Mouse (Mus musculus): ENCODE measurements around the gene Atad1. TPM values are rescaled to one million over a fixed set of nuclear protein-coding genes. Genes with fewer than 3 reads are reported as not detected.
A peak's percentile ranks its signal among the peaks of the same experiment; 100 is the strongest.

Atad1 gene
- polyA plus RNA-seq, 1 experiment from 2014 or later: 125 TPM

GRCm38 (mm10) chr19:32756900-32757725 lies 17.5 kb upstream of the Atad1 start, which contains the start of gene Pten:
TSS of gene Pten (plus strand) at chr19:32757497.
- WGBS: under 1% methylated on average over 75 of the region's 77 CpGs

GRCm38 (mm10) chr19:32756636-32756899 lies 17.0 kb upstream of the Atad1 start:
- H3K9me3 ChIP-seq: no peaks in the 10 kb centered on the region
- peak overlapping the region; percentile 99 for H3K27ac ChIP-seq
- peaks cover 33% of the 10 kb centered on the region for H3K4me1 ChIP-seq (replicated peaks)
- peak overlapping the region; percentile 95 for H3K4me2 ChIP-seq
- peak overlapping the region; percentile 90 for H3K9ac ChIP-seq
- no peaks in the 10 kb centered on the region for H3K36me3 ChIP-seq
- peaks cover 4% of the 10 kb centered on the region; the same call in 1 of the 2 replicates for H3K27me3 ChIP-seq
- ATAC-seq (ENCODE audit: low FRiP score): peak; percentile 71
- WGBS: under 1% methylated on average over 14 of the region's 14 CpGs
- H3K4me3 ChIP-seq: peak overlapping the region; percentile 95

More at GRCm38 (mm10) chr19:32756900-32757725, 17.5 kb upstream of the Atad1 start, which contains the start of gene Pten:
- peaks cover 4% of the 10 kb centered on the region; the same call in 1 of the 2 replicates for H3K27me3 ChIP-seq
- no peaks in the 10 kb centered on the region for H3K36me3 ChIP-seq
- peak within 1 kb of the TSS; percentile 99 for H3K27ac ChIP-seq
- peaks cover 35% of the 10 kb centered on the region for H3K4me1 ChIP-seq (replicated peaks)
- H3K9me3 ChIP-seq: no peaks in the 10 kb centered on the region
- ATAC-seq (ENCODE audit: low FRiP score): peak; percentile 93
- H3K4me2 ChIP-seq: peak within 1 kb of the TSS; percentile 95
- H3K4me3 ChIP-seq: peak within 1 kb of the TSS; percentile 95
- H3K9ac ChIP-seq: peak within 1 kb of the TSS; percentile 99

GRCm38 (mm10) chr19:32755792-32756635 lies 16.4 kb upstream of the Atad1 start:
- Histone ChIP-seq H3K36me3 (no peaks in the 10 kb centered on the region), H3K27ac (peak overlapping the region; percentile 99), H3K4me2 (peak overlapping the region; percentile 95), H3K9me3 (no peaks in the 10 kb centered on the region), H3K4me3 (peak overlapping the region; percentile 95), H3K4me1 (replicated peaks) (peaks cover 30% of the 10 kb centered on the region), H3K27me3 (peaks cover 4% of the 10 kb centered on the region; the same call in 1 of the 2 replicates), H3K9ac (peak overlapping the region; percentile 90)
- under 1% methylated on average over 53 of the region's 53 CpGs for WGBS
- peak; percentile 86 for ATAC-seq (ENCODE audit: low FRiP score)

GRCm38 (mm10) chr19:32755104-32755791 lies 15.7 kb upstream of the Atad1 start:
- no peak for ATAC-seq (ENCODE audit: low FRiP score)
- H3K27ac ChIP-seq: peak overlapping the region; percentile 99
- no peaks in the 10 kb centered on the region for H3K9me3 ChIP-seq
- H3K4me3 ChIP-seq: peak overlapping the region; percentile 95
- H3K4me1 ChIP-seq (replicated peaks): peaks cover 24% of the 10 kb centered on the region
- H3K27me3 ChIP-seq: peaks cover 4% of the 10 kb centered on the region; the same call in 1 of the 2 replicates
- peak overlapping the region; percentile 95 for H3K4me2 ChIP-seq
- no peaks in the 10 kb centered on the region for H3K36me3 ChIP-seq
- H3K9ac ChIP-seq: peak overlapping the region; percentile 90
- WGBS: 4% methylated on average over 12 of the region's 12 CpGs

GRCm38 (mm10) chr19:32754188-32755000 lies 14.8 kb upstream of the Atad1 start:
- Histone ChIP-seq H3K27ac (peak overlapping the region; percentile 35; the same call in 1 of the 2 replicates), H3K9ac (peak overlapping the region; percentile 90), H3K4me1 (replicated peaks) (peaks cover 17% of the 10 kb centered on the region), H3K36me3 (no peaks in the 10 kb centered on the region), H3K9me3 (no peaks in the 10 kb centered on the region), H3K4me3 (peak overlapping the region; percentile 95), H3K27me3 (peaks cover 4% of the 10 kb centered on the region; the same call in 1 of the 2 replicates), H3K4me2 (peak overlapping the region; percentile 95)
- 9% methylated on average over 15 of the region's 15 CpGs for WGBS
- no peak for ATAC-seq (ENCODE audit: low FRiP score)

- Histone ChIP-seq H3K4me2 (no peak overlapping the region), H3K4me3 (no peak overlapping the region), H3K27ac (no peak overlapping the region), H3K9ac (no peak overlapping the region), H3K9me3 (no peaks in the 10 kb centered on the region), H3K36me3 (no peaks in the 10 kb centered on the region), H3K27me3 (peaks cover 4% of the 10 kb centered on the region; the same call in 1 of the 2 replicates), H3K4me1 (replicated peaks) (peaks cover 16% of the 10 kb centered on the region)
- 82% methylated on average over 3 of the region's 3 CpGs for WGBS
- ATAC-seq (ENCODE audit: low FRiP score): no peak
These were observed 13.8 kb upstream of the Atad1 start for GRCm38 (mm10) chr19:32753386-32753785.

GRCm38 (mm10) chr19:32752357-32752756 lies 12.8 kb upstream of the Atad1 start:
- no peak overlapping the region for H3K4me3 ChIP-seq
- no peak overlapping the region for H3K27ac ChIP-seq
- 95% methylated on average over 6 of the region's 6 CpGs for WGBS
- H3K9me3 ChIP-seq: no peaks in the 10 kb centered on the region
- no peak for ATAC-seq (ENCODE audit: low FRiP score)
- no peak overlapping the region for H3K9ac ChIP-seq
- no peak overlapping the region for H3K4me2 ChIP-seq
- peaks cover 16% of the 10 kb centered on the region for H3K4me1 ChIP-seq (replicated peaks)
- peaks cover 4% of the 10 kb centered on the region; the same call in 1 of the 2 replicates for H3K27me3 ChIP-seq
- H3K36me3 ChIP-seq: no peaks in the 10 kb centered on the region

- Histone ChIP-seq H3K4me1 (replicated peaks) (peaks cover 2% of the 10 kb centered on the region), H3K27me3 (peaks cover 4% of the 10 kb centered on the region; the same call in 1 of the 2 replicates), H3K9me3 (no peaks in the 10 kb centered on the region), H3K4me3 (no peak overlapping the region), H3K36me3 (no peaks in the 10 kb centered on the region), H3K27ac (no peak overlapping the region), H3K4me2 (no peak overlapping the region), H3K9ac (no peak overlapping the region)
- ATAC-seq (ENCODE audit: low FRiP score): no peak
- WGBS: 8% methylated on average over 6 of the region's 6 CpGs
These were observed 9.8 kb upstream of the Atad1 start for GRCm38 (mm10) chr19:32749425-32749824.

GRCm38 (mm10) chr19:32740641-32741345 lies 1.2 kb upstream of the Atad1 start:
- Histone ChIP-seq H3K9me3 (no peaks in the 10 kb centered on the region), H3K4me1 (replicated peaks) (no peaks in the 10 kb centered on the region), H3K9ac (no peak overlapping the region), H3K36me3 (no peaks in the 10 kb centered on the region), H3K27me3 (no peaks in the 10 kb centered on the region), H3K4me2 (no peak overlapping the region), H3K4me3 (no peak overlapping the region), H3K27ac (no peak overlapping the region)
- WGBS: 91% methylated on average over 4 of the region's 4 CpGs
- no peak for ATAC-seq (ENCODE audit: low FRiP score)

GRCm38 (mm10) chr19:32737844-32738243 lies 1.7 kb downstream of the Atad1 start:
- Histone ChIP-seq H3K4me3 (no peak overlapping the region), H3K27ac (no peak overlapping the region), H3K9ac (no peak overlapping the region), H3K36me3 (no peaks in the 10 kb centered on the region), H3K9me3 (no peaks in the 10 kb centered on the region), H3K27me3 (no peaks in the 10 kb centered on the region), H3K4me1 (replicated peaks) (no peaks in the 10 kb centered on the region), H3K4me2 (no peak overlapping the region)
- 92% methylated on average over 7 of the region's 7 CpGs for WGBS
- no peak for ATAC-seq (ENCODE audit: low FRiP score)

- Histone ChIP-seq H3K9me3 (no peaks in the 10 kb centered on the region), H3K36me3 (no peaks in the 10 kb centered on the region), H3K27me3 (peaks cover 4% of the 10 kb centered on the region; the same call in 1 of the 2 replicates), H3K9ac (no peak overlapping the region), H3K27ac (no peak overlapping the region), H3K4me3 (no peak overlapping the region), H3K4me2 (no peak overlapping the region), H3K4me1 (replicated peaks) (no peaks in the 10 kb centered on the region)
- ATAC-seq (ENCODE audit: low FRiP score): no peak
These were observed 6.7 kb downstream of the Atad1 start for GRCm38 (mm10) chr19:32732922-32733321.

All from hindbrain, embryonic 13.5 days (tissue).